Mouse (Mus musculus) G1E (cell line): ENCODE measurements at regions not wholly inside any gene's neighbourhood (a gene's known extent, or its start where the extent isn't known, plus 50 kb on each side); places are given as distances from the start of the nearest gene placed in this dataset.

Experiments used
- CTCF ChIP-seq: IDR thresholded peaks from 2 replicates; pipeline ENCODE4 v1.5.1; 2012; ENCODE audit warnings: low read depth, low read length, inconsistent platforms, mixed read lengths
- GATA2 ChIP-seq: IDR thresholded peaks from 2 replicates; pipeline ENCODE4 v1.6.1; 2012; ENCODE audit warnings: low read depth, low read length, inconsistent platforms, borderline replicate concordance
- POLR2AphosphoS5 ChIP-seq: IDR thresholded peaks from 2 replicates; pipeline ENCODE4 v1.6.1; 2012; ENCODE audit warnings: low read depth, low read length, inconsistent platforms; ENCODE audit not compliant: insufficient replicate concordance

DNA sequence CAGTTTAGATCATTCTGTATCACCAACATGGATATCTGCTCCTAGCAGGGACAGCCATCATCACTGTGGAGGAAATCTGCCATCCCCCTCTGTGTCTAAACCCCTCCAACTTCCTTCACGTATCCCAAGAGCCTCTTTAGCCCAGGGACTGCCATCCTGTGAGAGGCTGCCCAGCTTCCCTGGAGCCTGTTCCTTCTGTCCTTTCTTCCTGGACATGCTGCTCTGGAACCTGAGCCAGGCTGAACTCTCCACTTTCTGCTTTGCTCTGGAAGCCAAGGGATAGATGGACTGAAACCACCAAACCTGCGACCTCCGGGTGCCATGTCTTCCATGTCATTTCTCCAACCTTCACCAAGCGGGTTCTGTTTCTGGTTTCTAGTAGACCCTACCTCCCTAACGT is 335.3 kb upstream of the Jarid2 start:
- no peak for TF ChIP-seq CTCF
- no peak for TF ChIP-seq POLR2AphosphoS5
- no peak for TF ChIP-seq GATA2
